ENCODE assay signal across 8 mouse cellular contexts in the genomic region with DNA sequence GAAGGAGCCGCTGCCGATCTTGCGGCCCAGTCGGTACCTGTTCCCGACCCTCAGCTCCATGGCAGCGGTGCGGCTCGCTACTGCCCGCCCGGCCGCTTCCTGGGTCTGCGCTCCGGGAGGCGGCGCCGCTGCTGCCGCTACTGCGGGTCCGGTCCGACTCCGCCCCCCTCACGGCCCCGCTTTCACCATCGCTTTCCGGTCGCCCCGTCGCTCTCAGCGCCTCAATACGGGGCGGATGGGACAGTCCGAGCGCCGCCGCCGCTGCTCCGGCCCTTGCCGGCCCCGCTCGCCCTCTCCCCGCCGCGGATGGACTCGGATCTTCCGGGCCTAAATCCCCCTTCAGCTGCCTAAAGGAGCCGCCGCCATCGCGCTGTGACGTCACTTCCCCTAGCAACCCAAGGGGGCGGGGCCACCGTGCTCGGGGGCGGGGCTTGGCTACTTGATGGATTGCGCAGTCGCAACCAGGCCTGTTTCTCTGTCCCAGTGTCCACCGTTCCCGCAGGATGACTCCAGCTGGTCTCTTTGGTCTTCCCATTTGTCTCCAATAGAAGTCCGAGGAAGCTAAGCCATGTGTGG. TPM values are rescaled to one million over a fixed set of nuclear protein-coding genes. Genes with fewer than 3 reads are reported as not detected.
DNase-seq lines count a peak whose midpoint lies in the region; ATAC-seq and TF ChIP-seq lines count a peak whose summit lies in the region.

A gene (minus strand): TSS at position 380 of the 576 bp plus-strand sequence.

- no peaks in the 10 kb centered on the region for H3K9me3 ChIP-seq in G1E (replicated peaks)
- no peaks in the 10 kb centered on the region for H3K9me3 ChIP-seq in forebrain, postnatal 0 days (ENCODE audit: low read length)
- no peaks in the 10 kb centered on the region for H3K9me3 ChIP-seq in lung, embryonic 15.5 days

- peak; percentile 81 for DNase-seq in G1E (ENCODE audit: low spot score)
- DNase-seq in cerebellum, adult 18-20 months = peak; percentile 98 to 100
- DNase-seq in forebrain, postnatal 0 days = peak; percentile 98
- DNase-seq in heart, postnatal 4 days = peak; percentile 100
- DNase-seq in layer of hippocampus, adult 8-10 months (ENCODE audit: low spot score in 2 of 2) = peak; percentile 94 to 99
- DNase-seq in ovary, adult 18-20 months (ENCODE audit: low spot score) = peak; percentile 92
- DNase-seq in thymus, postnatal 0 days (ENCODE audit: low spot score) = peak; percentile 95

- H3K36me3 ChIP-seq in G1E (replicated peaks) = peaks cover 75% of the 10 kb centered on the region
- 0 out of 2 replicates have a peak, but pooled peaks cover under 1% of the 10 kb centered on the region for H3K36me3 ChIP-seq in forebrain, postnatal 0 days (ENCODE audit: insufficient read depth)
- peaks cover 2% of the 10 kb centered on the region; the same call in 1 of the 2 replicates for H3K36me3 ChIP-seq in lung, embryonic 15.5 days

- ATAC-seq in G1E (ENCODE audit: extremely low read depth, insufficient number of reproducible peaks, low FRiP score, poor library complexity, severe bottlenecking) = peak; percentile 71
- ATAC-seq in forebrain, postnatal 0 days = peak; percentile 94
- ATAC-seq in lung, embryonic 15.5 days (ENCODE audit: borderline replicate concordance, extremely low read depth, low FRiP score, low TSS enrichment) = peak; percentile 89

- peak within 1 kb of the TSS; percentile 71 for H3K4me2 ChIP-seq in forebrain, postnatal 0 days (ENCODE audit: low read depth)
- H3K4me2 ChIP-seq in lung, embryonic 15.5 days = peak within 1 kb of the TSS; percentile 63

- WGBS in forebrain, postnatal 0 days = 2% methylated on average over 49 of the region's 59 CpGs
- under 1% methylated on average over 59 of the region's 59 CpGs for WGBS in lung, embryonic 15.5 days

- peaks cover 68% of the 10 kb centered on the region for H3K4me1 ChIP-seq in G1E (ENCODE audit: insufficient read depth, low read depth, low read length)
- peaks cover 25% of the 10 kb centered on the region for H3K4me1 ChIP-seq in forebrain, postnatal 0 days (ENCODE audit: insufficient read depth)
- H3K4me1 ChIP-seq in lung, embryonic 15.5 days = peaks cover 35% of the 10 kb centered on the region

- H3K27me3 ChIP-seq in G1E (ENCODE audit: insufficient read depth, low read length) = no peaks in the 10 kb centered on the region
- H3K27me3 ChIP-seq in forebrain, postnatal 0 days (ENCODE audit: insufficient read depth, low read length) = no peaks in the 10 kb centered on the region
- no peaks in the 10 kb centered on the region for H3K27me3 ChIP-seq in lung, embryonic 15.5 days

- TF ChIP-seq CTCF in G1E (IDR thresholded peaks at IDR 0.05; ENCODE audit: low read depth, low read length) = no peak
- TF ChIP-seq CTCF in forebrain, postnatal 0 days (IDR thresholded peaks at IDR 0.05; ENCODE audit: low read depth) = peak; percentile 33; the same call in 1 of the 2 replicates

- peak within 1 kb of the TSS; percentile 99 for H3K9ac ChIP-seq in forebrain, postnatal 0 days
- H3K9ac ChIP-seq in lung, embryonic 15.5 days = peak within 1 kb of the TSS; percentile 100

- H3K27ac ChIP-seq in forebrain, postnatal 0 days (ENCODE audit: low read depth, low read length) = peak within 1 kb of the TSS; percentile 96
- peak within 1 kb of the TSS; percentile 91 for H3K27ac ChIP-seq in lung, embryonic 15.5 days

- H3K4me3 ChIP-seq in G1E (ENCODE audit: low read depth, low read length) = peak within 1 kb of the TSS; percentile 93
- peak within 1 kb of the TSS; percentile 96 for H3K4me3 ChIP-seq in forebrain, postnatal 0 days (ENCODE audit: low read depth, low read length)
- peak within 1 kb of the TSS; percentile 83 for H3K4me3 ChIP-seq in lung, embryonic 15.5 days

RNA-seq across cellular contexts. Expression of the gene that starts here (rescaled TPM):
- total RNA-seq in G1E (2014; fragmentation: Nextera tagmentation) (116 and 146 TPM in 2 replicates), G1E (2017) (61.2 and 73.6 TPM in 2 replicates)
- polyA plus RNA-seq in G1E (2012) = 195 and 227 TPM in 2 replicates
- 77.9 and 107 TPM in 2 replicates for total RNA-seq in forebrain, postnatal 0 days (2014; rRNA removed)
- polyA plus RNA-seq in forebrain, postnatal 0 days (2015; fragmentation: Nextera tagmentation; extraction: Ambion mirVana) = 84.8 and 108 TPM in 2 replicates
- total RNA-seq in heart, postnatal 4 days (2021) = 10 to 100 TPM; 84.4 to 91.9 TPM
- 100 to 1,000 TPM; 120 to 153 (median 134) TPM for total RNA-seq in layer of hippocampus, adult 8-10 months (2022)
- 132 and 133 TPM in 2 replicates for polyA plus RNA-seq in lung, embryonic 15.5 days (2015; fragmentation: Nextera tagmentation; extraction: Ambion mirVana)
- 77.6 and 85.8 TPM in 2 replicates for polyA plus RNA-seq in thymus, postnatal 0 days (2015; fragmentation: Nextera tagmentation; extraction: Ambion mirVana)

Comparison
In these comparisons a context has a peak if more than half of its experiments do, and no peak if none do; other contexts are left out.
1. Peak in every context shown above with its lines: DNase-seq, ATAC-seq, H3K4me3 ChIP-seq and H3K27ac ChIP-seq.